Mouse (Mus musculus) B cell, adult 67 days (primary cell): ENCODE measurements around the gene Olfr410. TPM values are rescaled to one million over a fixed set of nuclear protein-coding genes. Genes with fewer than 3 reads are reported as not detected.

Experiments used
- total RNA-seq, 2 experiments: library from RNA; stranded (reverse); gene quantifications; 4 replicates each; pipeline ENCODE4 v1.2.4; 2023

The Olfr410 gene
- not detected for total RNA-seq

DNA sequence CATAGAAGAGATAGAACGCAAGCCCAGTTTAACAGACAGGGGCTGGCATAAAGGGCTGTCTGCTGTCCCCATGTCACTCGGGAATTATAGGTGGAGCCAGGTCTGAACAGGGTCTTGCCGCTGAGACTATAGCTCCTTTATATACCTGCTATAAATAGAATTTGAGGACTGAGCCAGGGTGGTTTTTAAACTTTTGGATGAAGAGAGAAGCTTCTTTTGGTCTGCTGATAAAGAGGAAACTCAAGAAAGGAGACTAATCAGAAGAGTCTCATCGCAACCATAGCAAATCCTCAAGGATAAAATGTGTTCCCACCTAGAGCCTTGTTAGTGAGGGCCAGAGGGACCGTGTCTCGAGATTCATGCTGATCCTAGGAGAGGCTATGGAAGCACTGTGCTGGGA is at the start of gene Olfr410:
Gene Olfr410 (minus strand): TSS at position 101 of the 400 bp plus-strand sequence.

DNA sequence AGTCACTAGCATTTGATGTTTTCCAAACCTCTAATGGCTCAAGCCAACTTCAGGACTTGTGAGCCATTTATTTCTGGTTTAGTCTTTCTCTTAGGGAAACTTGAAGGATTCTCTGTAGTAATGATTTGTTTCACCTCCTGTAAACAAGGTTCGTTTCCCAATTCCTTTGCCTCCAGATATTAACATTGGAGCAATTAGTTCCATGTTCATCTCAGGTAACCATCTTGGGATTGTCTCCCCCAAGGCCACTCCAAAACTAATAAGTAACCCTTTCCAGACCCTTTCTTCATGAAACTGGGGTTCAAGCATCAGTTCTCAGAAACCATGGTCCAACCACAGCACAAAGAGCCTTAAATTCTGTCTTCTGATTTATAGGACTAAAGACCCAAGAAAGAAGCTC is 23.9 kb upstream of the Olfr410 start, which contains the start of gene Olfr412:
Gene Olfr412 (plus strand): TSS at position 301 of the 400 bp plus-strand sequence.

DNA sequence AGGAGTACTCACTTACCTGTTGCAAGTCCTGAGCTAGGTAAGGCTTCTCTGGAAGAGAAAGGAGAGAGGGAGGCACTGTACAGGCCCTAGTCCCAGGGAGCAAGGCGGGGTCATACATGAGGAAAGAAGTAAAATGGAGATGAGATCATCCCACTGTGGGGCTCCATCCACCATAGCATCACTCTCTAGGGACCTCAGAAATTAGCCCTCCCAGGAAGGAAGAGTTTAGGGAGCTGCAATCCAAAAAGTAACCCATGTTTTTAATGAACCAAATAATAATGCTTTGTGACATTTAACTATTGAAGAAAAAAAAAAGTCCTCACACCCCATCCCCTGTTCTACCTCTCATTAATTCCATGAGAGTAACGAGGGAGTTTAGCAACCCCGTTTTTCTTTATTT is 14.7 kb upstream of the Olfr410 start, which contains the start of gene Olfr411:
Gene Olfr411 (minus strand): TSS at position 101 of the 400 bp plus-strand sequence.

DNA sequence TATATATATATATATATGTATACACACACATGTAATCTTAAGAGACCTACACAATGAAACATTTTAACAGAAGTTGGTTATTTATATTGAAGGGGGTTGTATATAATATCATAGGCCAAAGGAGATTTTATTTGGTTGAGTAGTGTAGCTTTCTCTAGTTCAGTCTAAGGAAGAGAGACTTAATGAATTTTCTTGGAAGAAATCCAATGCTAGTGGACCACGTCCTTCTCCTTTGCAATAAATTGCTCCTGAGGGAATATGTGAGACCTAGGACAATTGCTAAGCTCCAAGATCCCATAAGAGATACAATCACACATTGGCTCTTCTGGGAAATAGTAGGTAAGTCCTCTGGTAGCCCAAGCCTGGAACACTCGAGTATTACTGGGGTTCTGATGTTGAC is 54.4 kb downstream of the Olfr410 start, which contains the start of gene Olfr59:
Gene Olfr59 (plus strand): TSS at position 301 of the 400 bp plus-strand sequence.

Other genes with a start within 250 kb of the Olfr410 start
- not detected for gene Olfr401, start 224.3 kb downstream of the Olfr410 start, total RNA-seq
- gene Olfr402, start 184.5 kb downstream of the Olfr410 start, total RNA-seq: not detected
- gene Olfr403, start 151.8 kb downstream of the Olfr410 start, total RNA-seq: not detected
- gene Olfr43, start 126.7 kb downstream of the Olfr410 start, total RNA-seq: not detected
- not detected for gene Olfr406, start 78.2 kb downstream of the Olfr410 start, total RNA-seq
- gene Olfr59, start 54.3 kb downstream of the Olfr410 start, total RNA-seq: not detected
- gene Olfr411, start 14.6 kb upstream of the Olfr410 start, total RNA-seq: not detected
- not detected for gene Olfr412, start 24.0 kb upstream of the Olfr410 start, total RNA-seq